Mouse (Mus musculus) cerebellum, postnatal 25 days (tissue): ENCODE measurements around the gene Top2a.
A peak's percentile ranks its signal among the peaks of the same experiment; 100 is the strongest.

Experiments used
- DNase-seq, 2 experiments: peaks; one replicate each; pipeline ENCODE4 v3.0.0; 2021; ENCODE audit warnings: mixed read lengths in 2 of 2

Gene Top2a

GRCm38 (mm10) chr11:98944897-98945604, 78.9 kb downstream of the Top2a start:
- DNase-seq = no peak

- DNase-seq = peak in 1 of 2 experiments; percentile 43
Measured at GRCm38 (mm10) chr11:98943741-98944461, 80.1 kb downstream of the Top2a start.
